Mouse (Mus musculus): ENCODE data around the gene Efna2.

The Efna2 gene

DNA sequence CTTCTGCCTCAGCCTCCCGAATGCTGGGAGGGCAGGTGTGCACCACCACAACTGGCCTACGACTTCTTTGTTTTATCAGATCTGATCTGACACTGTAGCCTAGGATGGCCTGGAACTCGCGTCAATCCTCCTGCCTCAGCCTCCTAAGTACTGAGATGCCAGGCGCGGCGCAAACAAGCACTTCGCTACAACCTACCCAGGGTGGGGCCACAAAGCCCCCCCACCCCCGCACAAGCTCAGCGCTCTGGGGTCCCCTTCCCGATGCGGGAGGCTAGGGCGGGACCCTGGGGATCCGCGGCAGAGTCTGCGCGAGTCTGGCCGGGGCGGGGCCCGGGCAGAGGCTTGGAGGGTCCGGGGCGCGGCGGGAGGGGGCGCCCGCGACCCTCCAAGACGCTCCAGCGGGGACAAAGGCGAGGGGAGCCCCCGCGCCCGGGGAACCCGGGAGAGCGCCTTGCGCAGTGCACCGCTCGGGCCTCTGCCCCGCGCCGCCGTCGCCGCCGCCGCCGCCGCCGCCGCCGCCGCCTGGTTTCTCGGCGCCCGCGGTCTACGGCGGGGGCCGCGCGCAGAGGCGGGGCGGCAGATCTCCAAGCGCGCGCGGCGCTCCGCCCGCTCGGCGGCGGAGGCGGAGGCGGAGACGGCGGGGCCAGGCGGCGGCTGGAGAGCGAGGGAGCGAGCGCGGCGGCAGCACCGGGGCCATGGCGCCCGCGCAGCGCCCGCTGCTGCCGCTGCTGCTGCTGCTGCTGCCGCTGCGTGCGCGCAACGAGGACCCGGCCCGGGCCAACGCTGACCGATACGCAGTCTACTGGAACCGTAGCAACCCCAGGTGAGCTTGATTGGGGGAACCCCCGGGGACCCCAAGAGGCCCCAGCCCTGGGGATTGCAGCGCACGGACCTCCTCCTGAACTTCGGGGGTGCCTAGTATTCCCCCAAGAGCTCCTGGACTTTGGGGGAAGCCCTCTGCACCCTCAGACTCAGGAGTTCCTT is at the start of gene Efna2:
Efna2 (plus strand) TSS at position 415 of the 984 bp plus-strand sequence.
- DNase-seq (ENCODE audit: low spot score), result no peak

DNA sequence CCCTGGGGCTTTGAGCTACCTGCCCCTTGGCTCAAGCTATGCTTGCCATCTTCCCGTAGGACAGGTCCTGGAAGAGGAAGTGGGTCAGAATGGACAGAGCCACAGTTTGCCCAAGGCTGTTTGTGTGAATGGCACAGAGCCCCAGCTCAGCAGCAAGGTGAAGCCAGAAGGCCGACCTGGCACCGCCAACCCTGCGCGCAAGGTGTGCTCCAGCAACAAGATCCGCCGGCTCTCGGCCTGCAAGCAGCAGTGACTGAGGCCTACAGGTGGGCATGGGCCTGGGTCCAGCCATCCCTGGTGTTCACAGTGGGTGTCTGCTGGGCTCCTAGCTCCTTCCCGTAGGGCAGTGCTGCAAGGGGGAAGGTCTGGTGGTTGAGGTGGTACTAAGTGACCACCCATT is 49.4 kb upstream of the Efna2 start:
- DNase-seq (ENCODE audit: low spot score), result no peak

DNA sequence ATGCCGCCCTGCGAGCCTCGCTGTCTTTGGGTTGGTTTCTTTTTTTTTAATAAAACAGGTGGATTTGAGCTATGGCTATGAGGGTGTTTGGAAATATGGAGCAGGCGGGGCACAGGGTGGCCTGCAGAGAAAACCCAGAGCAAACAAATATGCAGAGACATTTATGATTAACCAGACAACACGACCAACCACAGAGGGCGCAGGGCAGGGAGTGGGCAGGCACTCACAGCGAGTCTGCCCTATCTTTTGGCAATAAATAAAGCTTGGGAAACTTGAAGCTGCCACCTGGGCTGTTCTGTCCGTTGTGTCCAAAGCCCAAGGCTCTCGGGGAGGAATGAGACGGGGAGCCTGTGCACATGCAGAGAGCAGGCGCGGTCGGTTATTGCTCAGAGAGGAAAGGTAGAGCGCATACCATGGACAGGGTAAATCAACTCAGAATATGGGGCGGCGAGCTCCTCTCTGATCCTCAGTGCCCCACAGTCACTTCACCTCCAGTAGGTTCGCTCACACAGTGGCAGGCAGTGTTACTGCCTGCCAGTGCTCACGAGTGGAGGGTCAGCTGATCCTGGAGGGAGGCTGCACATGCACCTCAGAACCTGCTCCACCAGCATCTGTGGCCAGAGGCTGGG is 48.8 kb upstream of the Efna2 start:
- no peak for DNase-seq (ENCODE audit: low spot score)

DNA sequence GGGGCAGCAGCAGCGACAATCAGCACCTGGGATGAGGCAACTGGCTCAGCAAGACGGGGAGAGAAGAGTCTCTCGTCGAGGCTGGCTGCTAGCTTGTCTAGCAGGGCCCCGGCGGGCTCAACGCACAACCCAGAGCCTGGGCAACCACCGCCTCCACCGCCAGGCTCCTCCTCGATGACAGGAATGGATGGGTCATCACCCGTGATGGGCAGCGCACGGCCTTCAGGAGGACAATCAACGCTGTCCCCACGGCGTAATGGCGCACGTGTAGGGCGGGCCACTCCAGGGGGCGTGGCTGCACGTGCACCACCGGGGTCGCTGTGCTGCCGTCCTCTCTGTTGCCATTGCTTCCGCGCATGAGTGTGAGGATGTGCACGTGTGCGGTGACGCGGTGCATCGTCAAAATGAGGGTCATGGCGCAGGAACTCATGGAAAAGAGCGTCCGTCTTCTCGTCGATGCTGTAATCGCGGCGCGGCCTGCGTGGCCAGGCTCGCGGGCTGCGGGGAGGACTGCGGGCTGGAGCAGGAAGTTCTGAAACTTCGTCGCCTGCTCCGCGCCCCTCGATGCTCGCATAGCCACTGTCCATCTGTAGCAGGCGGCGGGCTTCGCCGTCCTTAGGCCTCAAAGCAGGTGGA is 47.8 kb upstream of the Efna2 start:
- DNase-seq (ENCODE audit: low spot score), result no peak

DNA sequence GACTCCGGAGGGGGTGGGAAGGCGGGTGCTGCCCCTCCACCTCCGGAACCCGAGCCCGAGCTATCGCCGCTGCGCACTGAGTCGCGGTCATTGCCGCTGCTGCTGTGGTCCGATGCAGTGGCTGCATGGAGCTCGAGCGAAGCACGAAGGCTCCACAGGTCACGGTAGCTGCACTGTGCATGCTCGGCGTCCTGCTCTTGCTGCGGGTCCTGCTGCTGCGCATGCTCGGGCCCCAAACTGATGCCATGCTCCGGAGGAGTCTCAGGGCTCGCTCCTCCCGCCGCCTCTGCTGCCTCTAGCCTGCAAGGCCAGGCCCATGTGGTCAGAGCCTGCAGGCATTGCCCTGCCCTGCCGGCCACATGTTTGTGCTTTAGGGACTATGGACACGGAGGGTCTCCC is 47.3 kb upstream of the Efna2 start:
- no peak for DNase-seq (ENCODE audit: low spot score)

DNA sequence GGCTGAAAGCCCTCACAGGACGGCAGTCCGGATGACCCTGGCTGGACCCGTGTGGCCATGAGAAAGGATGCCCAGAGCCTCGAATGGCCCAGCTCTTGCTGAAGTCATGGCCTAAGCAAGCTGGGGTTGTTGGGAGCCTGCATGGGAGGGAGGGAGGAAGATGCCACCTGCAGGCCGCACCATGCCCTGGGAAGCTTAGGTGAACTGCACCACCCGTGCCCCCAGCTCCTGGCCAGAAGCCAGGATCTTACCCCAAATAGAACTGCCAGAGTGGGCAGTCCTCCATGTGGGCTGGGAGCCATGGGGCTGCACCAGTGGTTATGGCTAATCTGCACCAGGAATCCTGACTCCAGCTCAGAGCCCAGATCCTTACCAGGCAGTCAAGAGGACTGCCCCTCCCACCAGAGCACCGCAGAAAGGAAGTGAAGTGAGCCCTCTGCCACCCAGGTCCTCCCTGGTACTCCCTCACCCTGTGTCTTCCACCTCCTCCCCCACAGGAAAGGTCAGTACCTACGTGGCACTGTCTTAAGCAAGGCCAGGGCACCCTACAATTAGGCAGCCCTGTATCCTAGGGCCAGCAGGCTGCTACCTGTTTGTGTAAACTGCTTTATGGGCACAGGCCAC is 45.9 kb upstream of the Efna2 start:
- no peak for DNase-seq (ENCODE audit: low spot score)

DNA sequence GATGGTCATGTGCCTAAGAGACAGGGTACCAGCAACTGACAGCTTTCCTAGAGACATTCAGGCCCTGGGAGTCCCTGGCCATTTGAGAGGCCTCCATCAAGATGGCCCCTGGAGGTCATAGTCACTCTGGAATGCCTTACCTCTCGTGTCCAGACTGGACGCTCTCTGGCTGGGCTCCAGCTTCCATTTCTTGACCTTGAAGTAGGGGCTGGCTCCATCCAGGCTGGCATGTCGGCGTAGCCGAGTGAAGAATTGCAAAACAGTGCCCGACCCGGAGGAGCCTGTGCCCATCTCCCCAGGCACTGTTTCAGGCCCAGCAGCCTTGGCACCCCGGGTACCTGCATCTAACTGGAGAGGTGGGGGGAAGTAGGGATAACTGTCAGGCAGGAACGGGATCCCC is 44.9 kb upstream of the Efna2 start:
- DNase-seq (ENCODE audit: low spot score), result no peak

DNA sequence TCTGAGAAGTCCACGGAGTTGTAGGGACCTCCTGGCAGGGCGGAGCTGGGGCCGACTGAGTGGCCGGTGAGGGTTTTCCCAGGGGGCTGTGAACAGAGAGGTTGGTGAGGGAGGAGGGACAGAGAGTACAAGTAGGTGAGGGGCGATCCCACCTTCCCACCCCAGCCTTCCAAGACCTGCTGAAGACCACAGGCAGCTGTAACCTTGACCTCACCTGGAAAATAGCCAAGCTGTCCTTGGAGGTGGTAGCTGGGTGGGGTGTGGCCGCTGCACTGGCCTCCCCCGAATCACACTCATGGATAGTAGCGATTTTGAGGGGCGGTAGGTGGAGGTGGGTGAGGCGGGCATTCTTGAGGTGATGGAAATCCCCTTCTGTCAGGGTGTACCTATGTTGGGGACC is 44.1 kb upstream of the Efna2 start:
- no peak for DNase-seq (ENCODE audit: low spot score)

DNA sequence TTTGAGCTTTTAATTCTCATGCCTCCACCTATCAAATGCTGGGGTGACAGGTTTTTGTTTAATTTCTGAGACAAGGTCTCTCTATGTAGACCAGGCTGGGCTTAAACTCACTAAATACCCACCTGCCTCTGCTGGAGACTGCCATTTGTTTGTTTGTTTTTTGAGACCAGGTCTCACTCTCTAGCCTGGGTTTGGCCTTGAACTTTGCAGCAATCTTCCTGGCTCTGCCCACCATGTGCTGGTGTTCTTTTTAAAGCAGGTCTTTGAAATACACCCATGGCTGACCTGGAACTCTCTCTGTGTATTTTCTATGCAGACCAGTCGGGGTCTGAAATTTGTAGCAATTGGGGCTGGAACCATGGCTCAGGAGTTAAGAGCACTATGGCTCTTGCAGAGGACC is 43.6 kb upstream of the Efna2 start:
- no peak for DNase-seq (ENCODE audit: low spot score)

DNA sequence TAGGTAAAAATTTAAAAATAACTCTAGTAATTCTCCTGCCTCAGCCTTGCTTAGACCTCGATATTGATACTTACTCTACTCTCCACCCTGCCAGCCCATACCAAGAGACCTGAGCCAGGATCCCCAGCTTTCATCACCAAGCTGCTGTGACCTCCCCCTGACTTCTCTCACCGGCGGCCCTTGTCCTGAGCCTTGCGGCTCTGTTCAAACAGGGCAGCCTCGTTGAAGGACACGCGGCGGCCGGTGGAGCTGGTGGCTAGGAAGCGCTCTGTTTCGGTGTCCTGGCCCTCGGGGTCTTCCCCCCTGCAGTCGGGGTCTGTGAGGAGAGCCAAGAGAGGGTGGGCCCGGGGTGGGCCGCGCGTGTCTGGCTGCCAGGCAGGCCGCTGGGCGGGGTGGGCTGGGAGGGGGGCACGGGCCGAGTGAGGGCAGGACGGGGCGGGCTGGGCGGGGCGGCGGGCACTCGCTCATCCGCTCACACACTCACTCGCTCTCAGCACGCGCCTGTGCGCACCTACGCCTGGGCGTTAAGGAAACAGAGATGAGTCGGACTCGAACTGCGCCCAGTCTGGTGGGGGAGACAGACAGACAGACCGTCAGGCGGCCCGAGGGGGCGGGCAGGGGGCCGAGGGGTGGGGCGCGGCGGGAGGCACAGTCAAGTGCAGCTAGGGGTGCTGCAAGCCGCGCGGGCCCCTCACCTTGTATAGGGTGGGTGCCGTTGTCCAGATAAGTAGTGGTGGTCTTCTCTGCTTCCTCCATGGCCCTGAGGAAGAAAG is 42.9 kb upstream of the Efna2 start:
- no peak for DNase-seq (ENCODE audit: low spot score)

DNA sequence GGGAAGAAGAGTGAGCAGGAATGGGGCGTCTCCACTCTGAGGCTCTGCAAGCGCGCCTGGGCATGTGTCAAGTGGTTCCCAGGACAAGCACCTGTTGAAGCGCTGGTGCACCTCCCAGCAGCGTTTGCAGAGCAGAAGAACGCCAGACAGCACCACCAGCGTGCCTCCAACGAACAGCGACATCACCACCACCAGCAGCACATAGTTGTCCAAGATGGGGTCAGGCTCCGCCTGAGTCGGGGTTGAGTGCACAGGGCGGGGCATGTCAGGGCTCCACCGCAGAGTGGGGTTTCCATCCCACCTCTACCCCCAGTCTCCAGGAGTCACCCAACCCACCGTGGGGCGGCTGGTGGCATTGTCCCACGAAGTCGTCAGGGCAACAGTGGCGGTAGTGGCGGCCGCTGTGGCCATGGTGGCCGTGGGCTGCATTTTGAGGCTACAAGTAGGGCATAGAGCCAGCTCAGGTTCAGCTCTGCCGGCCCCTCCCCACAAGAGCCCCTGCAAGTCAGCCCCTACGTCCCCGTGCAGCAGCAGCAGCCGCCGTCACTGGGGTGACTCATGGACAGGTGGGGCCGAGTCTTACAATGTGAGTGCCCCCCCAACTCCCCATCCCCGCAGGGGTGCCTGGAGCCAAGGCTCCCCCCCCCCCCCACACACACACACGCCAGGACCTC is 42.2 kb upstream of the Efna2 start:
- DNase-seq (ENCODE audit: low spot score), result no peak

DNA sequence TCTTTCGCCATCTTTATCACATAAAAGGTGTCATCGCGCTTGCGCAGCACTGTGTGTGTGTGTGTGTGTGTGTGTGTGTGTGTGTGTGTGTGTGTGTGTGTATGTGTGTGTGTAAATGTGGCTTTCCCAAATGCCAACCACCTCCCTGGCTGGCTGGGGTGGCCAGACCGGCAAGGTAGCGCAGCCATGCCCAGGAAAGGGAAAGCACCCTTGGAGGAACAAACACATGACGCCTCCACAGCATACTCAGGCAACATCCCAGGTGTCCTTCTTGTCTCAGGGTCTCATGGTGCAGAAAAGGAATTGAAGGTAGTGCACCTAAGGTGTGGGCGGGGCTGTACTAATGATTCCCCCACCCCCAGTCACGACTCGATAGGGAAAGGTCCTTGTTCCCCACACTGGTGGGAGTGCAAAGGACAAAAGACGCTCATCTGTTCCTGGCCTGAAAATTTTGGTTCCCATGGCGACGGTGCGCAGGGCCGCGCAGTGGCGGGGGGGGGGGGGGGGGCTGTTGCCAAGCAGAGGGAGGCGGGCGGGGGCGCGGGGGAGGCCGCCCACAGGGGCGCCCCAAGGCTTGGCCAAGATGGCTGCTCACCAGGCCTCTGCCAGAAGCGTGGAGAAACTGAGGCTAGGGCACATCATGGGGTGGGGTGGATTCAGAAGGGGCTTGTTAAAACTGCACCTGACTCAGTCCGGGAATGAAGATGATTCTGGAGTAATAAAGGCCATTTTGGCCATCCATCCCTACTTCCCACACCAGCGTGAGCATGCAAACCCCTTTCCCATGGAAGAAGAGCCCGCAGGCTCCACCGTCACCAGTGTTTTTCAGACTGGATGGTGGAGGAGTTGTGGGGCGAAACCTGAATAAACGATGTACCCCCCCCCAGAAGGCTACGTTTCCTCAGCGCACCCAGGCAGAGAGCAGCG is 41.4 kb upstream of the Efna2 start:
- no peak for DNase-seq (ENCODE audit: low spot score)

DNA sequence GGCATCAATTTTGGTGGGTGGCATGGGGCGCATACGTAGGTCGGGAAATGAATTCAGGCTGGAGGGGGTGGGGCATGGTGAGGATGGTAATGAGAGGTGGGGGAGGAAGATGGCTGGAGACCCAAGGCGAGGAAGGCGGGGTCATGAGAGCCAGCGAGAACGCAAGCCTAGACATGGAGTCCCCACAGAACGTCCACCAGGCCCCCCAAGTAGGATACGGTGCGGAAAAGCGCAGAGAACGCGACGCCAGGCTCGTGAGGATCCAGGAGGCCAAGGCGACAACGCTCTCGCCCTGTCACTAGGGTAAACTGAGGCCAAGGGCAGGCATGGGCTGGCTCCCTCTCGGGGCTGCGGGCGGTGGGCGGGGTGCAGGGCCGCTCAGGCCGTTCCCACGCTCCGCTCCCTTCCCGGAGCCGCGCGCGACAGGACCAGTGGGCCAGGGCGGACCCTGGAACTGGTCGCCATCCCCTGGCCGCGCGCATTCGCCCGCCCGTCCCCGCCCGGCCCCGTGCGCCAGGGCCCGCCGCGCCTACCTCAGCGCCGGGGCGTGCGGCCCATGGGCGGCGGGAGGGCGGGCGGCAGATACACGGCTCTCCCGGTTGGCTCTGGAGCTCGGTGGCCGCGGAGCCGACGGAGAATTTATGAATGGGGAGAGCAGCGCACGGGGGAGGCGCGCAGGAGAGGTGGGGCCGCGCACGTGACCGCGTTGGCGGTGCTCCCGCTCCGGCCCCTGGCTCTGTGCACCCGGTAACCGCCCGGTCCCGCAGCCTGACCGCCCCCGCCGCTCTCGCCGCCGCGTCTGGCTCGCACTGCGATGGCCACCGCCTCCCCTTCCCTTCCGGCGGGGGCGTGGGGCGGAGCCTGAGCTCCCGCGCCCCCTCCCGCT is 40.5 kb upstream of the Efna2 start, which contains the start of gene Atp5d:
Atp5d (plus strand) TSS at position 80 of the 886 bp plus-strand sequence.
- DNase-seq (ENCODE audit: low spot score), result peak; percentile 56

DNA sequence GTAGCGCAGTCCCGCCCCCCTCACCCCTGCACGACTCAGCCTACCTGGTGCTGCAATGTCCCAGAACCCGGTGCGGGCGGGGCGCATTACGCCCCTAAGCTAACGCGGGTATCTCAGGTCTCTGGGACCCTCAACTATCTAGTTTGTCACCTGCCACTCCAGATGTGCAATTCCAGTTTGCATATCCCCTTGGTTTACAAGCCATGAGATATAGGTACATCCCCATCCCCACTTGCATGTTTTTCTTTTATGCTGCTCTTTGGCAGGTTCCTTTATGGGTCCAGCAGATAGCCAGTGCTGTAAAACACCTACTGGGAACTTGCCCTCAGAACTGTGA is 39.9 kb upstream of the Efna2 start:
- no peak for DNase-seq (ENCODE audit: low spot score)

DNA sequence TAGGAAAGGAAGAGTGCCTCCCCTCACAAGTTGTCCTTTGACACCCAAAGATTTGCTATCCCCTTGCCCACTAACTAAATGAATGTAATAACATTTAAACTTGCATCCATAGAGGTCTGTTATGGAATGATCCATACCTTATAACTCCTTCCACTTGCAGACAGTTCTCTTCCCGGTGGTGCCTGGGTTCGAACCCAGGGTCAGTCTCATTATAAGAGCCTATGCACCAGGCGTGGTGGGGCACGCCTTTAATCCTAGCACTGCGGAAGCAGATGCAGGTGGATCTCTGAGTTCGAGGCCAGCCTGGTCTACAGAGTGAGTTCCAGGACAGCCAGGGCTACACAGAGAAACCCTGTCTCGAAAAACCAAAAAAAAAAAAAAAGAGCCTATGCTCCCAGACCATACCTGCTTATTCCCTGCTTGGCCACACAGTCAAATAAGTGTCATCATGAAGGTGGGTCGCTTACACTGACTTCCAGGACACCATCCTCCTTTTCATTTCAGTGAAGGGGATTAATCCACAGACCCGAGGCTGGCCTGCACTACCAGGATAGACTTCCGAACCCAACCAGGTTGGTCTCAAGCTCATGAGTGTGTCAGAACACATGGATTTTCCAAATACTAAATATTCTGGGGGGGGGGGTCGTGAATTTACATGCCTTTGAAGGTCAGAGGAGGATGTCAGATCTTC is 39.2 kb upstream of the Efna2 start:
- DNase-seq (ENCODE audit: low spot score), result no peak

DNA sequence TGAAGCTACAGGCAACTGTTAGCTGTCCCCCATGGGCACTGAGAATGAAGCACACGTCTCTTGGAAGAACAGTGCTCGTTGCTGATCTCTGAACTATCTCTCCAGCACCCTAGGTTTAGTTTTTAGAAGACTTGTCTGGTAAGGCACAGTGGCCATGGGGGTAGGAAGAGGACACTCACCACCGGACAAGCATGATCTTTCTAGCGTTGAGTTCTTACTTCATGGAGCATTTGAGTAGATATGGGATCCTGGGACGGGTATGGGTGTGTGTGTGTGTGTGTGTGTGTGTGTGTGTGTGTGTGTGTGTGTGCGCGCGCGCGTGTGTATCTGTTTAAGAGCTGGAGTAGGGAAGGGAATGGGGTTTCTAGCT is 38.6 kb upstream of the Efna2 start, which contains the start of gene Cbarp:
Cbarp (minus strand) TSS at position 170 of the 370 bp plus-strand sequence.
- DNase-seq (ENCODE audit: low spot score), result no peak

DNA sequence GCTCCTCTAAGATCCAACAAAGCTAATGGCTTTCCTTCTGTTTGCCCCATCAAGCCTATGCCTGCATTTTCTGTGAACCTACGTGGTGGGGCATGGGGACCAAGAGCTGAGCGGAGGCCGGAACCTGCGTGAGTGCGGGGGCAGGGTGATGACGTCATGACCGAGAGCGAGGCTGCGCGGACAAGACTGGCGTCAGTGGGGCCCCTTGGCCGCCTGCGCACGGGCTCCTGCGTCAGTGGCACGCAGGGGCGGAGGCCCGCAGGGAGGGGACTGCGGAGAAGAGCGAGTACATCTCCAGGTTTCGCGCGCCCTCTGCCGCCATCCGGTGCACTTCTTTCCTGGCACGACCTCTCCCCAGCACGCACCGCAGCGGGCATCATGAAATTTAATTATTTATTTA is 38.0 kb upstream of the Efna2 start:
- DNase-seq (ENCODE audit: low spot score), result peak; percentile 98

DNA sequence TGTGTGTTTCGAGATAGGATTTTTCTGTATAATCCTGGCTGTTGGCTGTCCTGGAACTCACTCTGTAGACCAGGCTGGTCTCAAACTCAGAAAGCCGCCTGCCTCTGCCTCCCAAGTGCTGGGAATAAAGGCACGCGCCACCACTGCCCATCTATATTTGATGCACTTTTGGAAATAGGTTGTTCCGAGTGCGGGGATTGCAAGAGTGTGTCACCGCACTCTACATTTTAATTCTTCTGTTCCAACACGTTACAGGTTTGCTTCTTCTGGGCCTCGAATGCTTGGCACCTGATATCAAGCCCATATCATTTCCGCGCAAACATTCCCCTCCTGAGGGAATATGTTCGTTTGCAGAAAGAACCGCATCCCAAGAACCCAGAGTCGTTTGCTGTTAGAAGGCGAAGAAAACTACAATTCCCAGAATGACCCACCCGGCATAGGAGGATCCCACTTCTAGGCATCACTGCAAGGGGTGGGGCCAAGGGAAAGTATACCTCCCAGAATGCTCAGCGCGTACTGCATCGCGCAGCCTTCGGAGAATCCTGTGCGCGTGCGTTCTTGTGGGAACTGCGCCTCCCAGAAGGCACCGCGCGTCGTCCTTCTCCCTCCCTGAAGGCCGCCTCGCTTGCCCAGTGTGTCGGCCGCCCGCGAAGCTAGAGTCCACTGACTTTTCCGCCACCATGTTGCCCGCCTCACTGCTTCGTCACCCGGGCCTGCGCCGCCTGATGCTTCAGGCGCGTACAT is 37.3 kb upstream of the Efna2 start:
- DNase-seq (ENCODE audit: low spot score), result peak; percentile 98

All from lung, postnatal 25 days (tissue).